Mouse (Mus musculus): ENCODE results near the gene Hdac8. TPM values are rescaled to one million over a fixed set of nuclear protein-coding genes. Genes with fewer than 3 reads are reported as not detected.
A peak's percentile ranks its signal among the peaks of the same experiment; 100 is the strongest.

The Hdac8 gene
- polyA plus RNA-seq, 1 experiment from 2014 or later = 4.2 TPM

DNA sequence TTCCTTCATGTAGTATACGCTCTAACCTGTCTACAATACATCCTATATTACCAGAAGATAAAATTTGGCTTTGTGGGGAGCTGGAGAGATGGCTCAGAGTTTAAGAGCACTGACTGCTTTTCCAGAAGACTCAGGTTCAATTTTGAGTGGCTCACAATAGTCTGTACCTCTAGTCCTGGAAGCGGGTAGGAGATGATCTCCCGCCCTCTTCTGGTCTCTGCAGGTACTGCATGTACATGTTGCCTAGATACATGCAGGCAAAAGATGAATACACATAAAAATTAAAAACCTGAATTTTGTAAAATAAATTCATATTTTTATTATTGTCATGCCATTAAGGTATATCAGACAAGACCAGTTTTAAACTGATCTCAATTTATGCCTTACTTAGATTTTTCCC, 28.4 kb downstream of the Hdac8 start:
- Histone ChIP-seq H3K27me3 (ENCODE audit: control insufficient read depth, insufficient read depth, low read length) (no peaks in the 10 kb centered on the region), H3K4me3 (ENCODE audit: low read depth, low read length) (no peak overlapping the region), H3K36me3 (replicated peaks; ENCODE audit: control insufficient read depth, insufficient read depth, low read depth, low read length) (no peaks in the 10 kb centered on the region), H3K4me1 (ENCODE audit: control insufficient read depth, insufficient read depth, low read length) (no peaks in the 10 kb centered on the region), H3K9ac (replicated peaks; ENCODE audit: low read length) (no peak overlapping the region), H3K9me3 (replicated peaks; ENCODE audit: control insufficient read depth, low read length) (no peaks in the 10 kb centered on the region), H3K27ac (replicated peaks; ENCODE audit: low read depth, low read length) (no peak overlapping the region), H3K4me2 (ENCODE audit: low read depth, low read length) (no peak overlapping the region)
- DNase-seq (ENCODE audit: low spot score) (peak; percentile 73), ATAC-seq (replicated peaks; ENCODE audit: insufficient number of reproducible peaks, low FRiP score, low TSS enrichment, low read depth) (no peak)
- WGBS = 34% methylated on average over 3 of the region's 3 CpGs

DNA sequence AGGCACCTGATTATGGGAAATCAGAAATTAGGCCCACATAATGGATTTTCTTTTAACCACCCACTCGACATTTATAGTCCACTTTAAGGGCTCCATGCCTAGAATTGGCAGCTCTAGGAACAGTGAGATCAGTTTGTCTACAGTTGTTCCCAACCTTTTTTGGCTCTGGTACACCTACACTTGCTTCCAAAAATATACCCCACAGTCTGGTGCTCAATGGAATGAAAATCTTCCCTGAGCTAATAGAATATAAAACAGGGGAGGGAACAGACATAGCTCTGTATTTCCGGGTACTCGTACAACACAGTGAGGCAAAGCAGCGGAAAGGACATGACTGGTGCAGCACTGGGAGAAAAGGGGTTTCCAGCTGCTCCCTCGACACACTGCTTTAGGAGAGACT, 29.6 kb downstream of the Hdac8 start:
- H3K4me1 ChIP-seq (ENCODE audit: control insufficient read depth, insufficient read depth, low read length) = no peaks in the 10 kb centered on the region
- H3K36me3 ChIP-seq (replicated peaks; ENCODE audit: control insufficient read depth, insufficient read depth, low read depth, low read length) = no peaks in the 10 kb centered on the region
- no peak overlapping the region for H3K4me3 ChIP-seq (ENCODE audit: low read depth, low read length)
- DNase-seq (ENCODE audit: low spot score) = no peak
- WGBS = 85% methylated on average over 5 of the region's 5 CpGs
- no peak overlapping the region for H3K4me2 ChIP-seq (ENCODE audit: low read depth, low read length)
- H3K27me3 ChIP-seq (ENCODE audit: control insufficient read depth, insufficient read depth, low read length) = no peaks in the 10 kb centered on the region
- ATAC-seq (replicated peaks; ENCODE audit: insufficient number of reproducible peaks, low FRiP score, low TSS enrichment, low read depth) = no peak
- H3K27ac ChIP-seq (replicated peaks; ENCODE audit: low read depth, low read length) = no peak overlapping the region
- H3K9me3 ChIP-seq (replicated peaks; ENCODE audit: control insufficient read depth, low read length) = no peaks in the 10 kb centered on the region
- no peak overlapping the region for H3K9ac ChIP-seq (replicated peaks; ENCODE audit: low read length)

DNA sequence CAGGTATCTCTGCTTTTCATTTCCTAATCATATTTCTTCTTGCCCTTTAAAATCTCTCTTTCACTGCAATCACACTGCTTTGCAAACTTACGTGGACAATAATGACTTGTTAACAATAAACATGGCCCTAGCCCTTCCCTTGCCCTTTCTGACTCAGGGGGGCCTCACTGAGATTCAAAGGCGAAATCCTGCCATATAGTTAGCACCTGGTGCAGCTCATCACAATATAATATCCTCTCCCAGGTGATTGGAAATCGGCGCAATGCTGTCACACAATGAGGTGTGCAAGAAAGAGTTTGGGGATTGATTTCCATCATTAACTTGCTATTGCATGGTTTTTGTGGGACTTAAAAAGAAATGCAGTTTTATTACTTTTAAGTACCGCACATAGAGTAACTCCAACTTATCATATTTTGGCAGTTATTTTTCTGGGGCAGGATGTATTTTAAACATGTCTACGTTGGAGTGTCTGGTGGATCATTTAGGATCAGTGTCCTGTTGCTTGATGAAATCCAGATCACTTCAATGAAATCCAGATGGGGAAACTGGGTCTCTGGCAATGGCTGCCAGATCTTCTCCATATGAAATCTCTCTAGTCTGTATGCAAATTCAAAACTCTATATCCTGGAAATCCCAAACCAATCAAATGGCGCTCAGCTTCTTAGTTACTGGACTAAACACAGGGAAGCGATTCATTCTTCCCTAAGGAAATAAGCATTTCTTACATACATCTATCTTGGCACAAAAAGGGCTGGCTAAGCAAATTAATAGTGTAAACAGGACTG, 86.6 kb downstream of the Hdac8 start:
- no peaks in the 10 kb centered on the region for H3K4me1 ChIP-seq (ENCODE audit: control insufficient read depth, insufficient read depth, low read length)
- no peak for ATAC-seq (replicated peaks; ENCODE audit: insufficient number of reproducible peaks, low FRiP score, low TSS enrichment, low read depth)
- DNase-seq (ENCODE audit: low spot score) = peak; percentile 70
- no peaks in the 10 kb centered on the region for H3K36me3 ChIP-seq (replicated peaks; ENCODE audit: control insufficient read depth, insufficient read depth, low read depth, low read length)
- H3K9ac ChIP-seq (replicated peaks; ENCODE audit: low read length) = no peak overlapping the region
- H3K27me3 ChIP-seq (ENCODE audit: control insufficient read depth, insufficient read depth, low read length) = no peaks in the 10 kb centered on the region
- no peaks in the 10 kb centered on the region for H3K9me3 ChIP-seq (replicated peaks; ENCODE audit: control insufficient read depth, low read length)
- no peak overlapping the region for H3K4me2 ChIP-seq (ENCODE audit: low read depth, low read length)
- H3K27ac ChIP-seq (replicated peaks; ENCODE audit: low read depth, low read length) = no peak overlapping the region
- WGBS = 53% methylated on average over 8 of the region's 8 CpGs
- no peak overlapping the region for H3K4me3 ChIP-seq (ENCODE audit: low read depth, low read length)

DNA sequence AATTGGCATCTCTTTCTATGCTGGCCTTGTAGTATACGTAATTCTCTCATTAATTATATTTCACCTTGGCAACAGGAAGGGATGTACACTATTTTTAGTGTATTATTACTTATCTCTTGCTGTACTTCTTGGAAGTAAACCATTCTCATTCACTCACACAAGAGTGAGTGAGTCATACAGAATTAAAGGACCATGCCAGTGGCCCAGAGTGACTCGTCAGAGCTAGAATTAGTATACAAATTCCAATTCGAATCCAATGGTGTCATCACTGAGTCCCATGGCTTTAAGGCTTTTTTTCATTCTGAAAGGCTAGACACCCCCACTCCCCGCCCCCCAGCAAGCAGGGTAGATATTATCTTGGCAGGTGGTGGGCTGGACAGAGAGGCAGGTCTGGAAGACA, 88.2 kb downstream of the Hdac8 start:
- ATAC-seq (replicated peaks; ENCODE audit: insufficient number of reproducible peaks, low FRiP score, low TSS enrichment, low read depth) (no peak), DNase-seq (ENCODE audit: low spot score) (no peak)
- no peak overlapping the region for H3K9ac ChIP-seq (replicated peaks; ENCODE audit: low read length)
- no peaks in the 10 kb centered on the region for H3K27me3 ChIP-seq (ENCODE audit: control insufficient read depth, insufficient read depth, low read length)
- H3K4me1 ChIP-seq (ENCODE audit: control insufficient read depth, insufficient read depth, low read length) = no peaks in the 10 kb centered on the region
- WGBS = 78% methylated on average over 4 of the region's 4 CpGs
- no peak overlapping the region for H3K4me2 ChIP-seq (ENCODE audit: low read depth, low read length)
- no peak overlapping the region for H3K4me3 ChIP-seq (ENCODE audit: low read depth, low read length)
- H3K36me3 ChIP-seq (replicated peaks; ENCODE audit: control insufficient read depth, insufficient read depth, low read depth, low read length) = no peaks in the 10 kb centered on the region
- no peaks in the 10 kb centered on the region for H3K9me3 ChIP-seq (replicated peaks; ENCODE audit: control insufficient read depth, low read length)
- no peak overlapping the region for H3K27ac ChIP-seq (replicated peaks; ENCODE audit: low read depth, low read length)

DNA sequence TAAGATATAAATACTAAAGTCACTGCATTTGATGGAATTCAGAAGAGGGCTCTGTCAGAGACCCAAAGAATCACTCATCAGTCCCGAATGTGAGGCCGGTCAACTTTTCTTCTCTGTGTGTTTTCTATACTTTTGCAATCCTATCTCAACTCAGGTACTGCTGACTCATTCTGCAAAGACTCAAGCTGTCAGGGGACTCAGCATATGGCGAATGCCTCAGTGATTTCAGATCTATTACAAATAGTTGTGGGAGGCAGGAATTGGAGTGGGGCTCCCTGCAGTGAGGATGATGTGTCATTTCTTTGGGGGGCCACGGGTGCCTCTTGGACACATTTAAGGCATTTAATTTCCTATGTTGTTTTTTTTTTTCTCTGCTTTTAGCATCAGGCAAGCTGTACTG, 88.8 kb downstream of the Hdac8 start:
- no peak for ATAC-seq (replicated peaks; ENCODE audit: insufficient number of reproducible peaks, low FRiP score, low TSS enrichment, low read depth)
- no peak overlapping the region for H3K4me2 ChIP-seq (ENCODE audit: low read depth, low read length)
- DNase-seq (ENCODE audit: low spot score) = no peak
- no peak overlapping the region for H3K9ac ChIP-seq (replicated peaks; ENCODE audit: low read length)
- H3K9me3 ChIP-seq (replicated peaks; ENCODE audit: control insufficient read depth, low read length) = no peaks in the 10 kb centered on the region
- H3K27ac ChIP-seq (replicated peaks; ENCODE audit: low read depth, low read length) = no peak overlapping the region
- no peaks in the 10 kb centered on the region for H3K4me1 ChIP-seq (ENCODE audit: control insufficient read depth, insufficient read depth, low read length)
- no peaks in the 10 kb centered on the region for H3K36me3 ChIP-seq (replicated peaks; ENCODE audit: control insufficient read depth, insufficient read depth, low read depth, low read length)
- 62% methylated on average over 4 of the region's 4 CpGs for WGBS
- H3K4me3 ChIP-seq (ENCODE audit: low read depth, low read length) = no peak overlapping the region
- H3K27me3 ChIP-seq (ENCODE audit: control insufficient read depth, insufficient read depth, low read length) = no peaks in the 10 kb centered on the region

DNA sequence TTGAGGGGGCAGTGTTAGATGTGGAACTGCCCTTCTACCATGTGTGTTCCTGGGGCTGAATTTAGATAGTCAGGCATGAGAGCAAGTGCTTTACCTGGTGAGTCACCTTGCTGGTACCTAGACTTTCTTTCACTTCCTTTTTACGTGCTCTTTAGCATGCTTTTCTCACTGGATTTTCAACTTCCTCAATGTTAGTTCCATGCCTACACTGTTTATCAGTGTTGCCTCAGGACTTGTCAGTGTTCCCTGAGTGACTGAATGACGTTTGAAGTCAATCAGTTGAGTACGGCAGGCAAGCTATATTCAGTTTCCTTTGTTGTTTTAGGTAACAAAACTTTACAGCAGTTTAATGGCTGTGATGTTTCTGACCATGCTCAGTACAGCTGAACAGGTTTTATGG, 120.4 kb downstream of the Hdac8 start:
- Histone ChIP-seq H3K27ac (replicated peaks; ENCODE audit: low read depth, low read length) (no peak overlapping the region), H3K9me3 (replicated peaks; ENCODE audit: control insufficient read depth, low read length) (no peaks in the 10 kb centered on the region), H3K36me3 (replicated peaks; ENCODE audit: control insufficient read depth, insufficient read depth, low read depth, low read length) (no peaks in the 10 kb centered on the region), H3K4me3 (ENCODE audit: low read depth, low read length) (no peak overlapping the region), H3K27me3 (ENCODE audit: control insufficient read depth, insufficient read depth, low read length) (0 out of 2 replicates have a peak, but pooled peaks cover 3% of the 10 kb centered on the region), H3K4me1 (ENCODE audit: control insufficient read depth, insufficient read depth, low read length) (no peaks in the 10 kb centered on the region), H3K4me2 (ENCODE audit: low read depth, low read length) (no peak overlapping the region), H3K9ac (replicated peaks; ENCODE audit: low read length) (no peak overlapping the region)
- DNase-seq (ENCODE audit: low spot score) (no peak), ATAC-seq (replicated peaks; ENCODE audit: insufficient number of reproducible peaks, low FRiP score, low TSS enrichment, low read depth) (no peak)
- WGBS = 74% methylated on average over 3 of the region's 3 CpGs

DNA sequence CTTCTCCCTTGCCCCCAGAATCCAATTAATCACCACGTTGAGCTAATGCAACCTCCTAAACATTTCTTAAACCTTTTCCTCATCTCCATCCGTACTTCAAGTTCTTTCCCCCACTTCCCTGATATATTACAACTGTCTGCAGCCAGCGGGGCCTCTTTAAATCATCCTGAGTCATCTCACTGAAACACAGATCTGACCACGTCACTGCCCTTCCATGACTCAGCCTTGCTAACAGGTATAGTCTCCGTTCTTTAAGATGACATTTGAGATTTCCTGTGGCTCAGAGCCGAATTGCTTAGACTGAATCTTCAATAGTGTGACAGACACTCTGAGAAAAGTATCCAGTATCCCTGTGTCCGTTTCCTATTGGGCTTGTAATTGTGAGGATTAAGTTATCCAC, 122.0 kb downstream of the Hdac8 start:
- H3K36me3 ChIP-seq (replicated peaks; ENCODE audit: control insufficient read depth, insufficient read depth, low read depth, low read length) = no peaks in the 10 kb centered on the region
- H3K27me3 ChIP-seq (ENCODE audit: control insufficient read depth, insufficient read depth, low read length) = 0 out of 2 replicates have a peak, but pooled peaks cover 3% of the 10 kb centered on the region
- no peak for DNase-seq (ENCODE audit: low spot score)
- no peaks in the 10 kb centered on the region for H3K9me3 ChIP-seq (replicated peaks; ENCODE audit: control insufficient read depth, low read length)
- no peaks in the 10 kb centered on the region for H3K4me1 ChIP-seq (ENCODE audit: control insufficient read depth, insufficient read depth, low read length)
- H3K27ac ChIP-seq (replicated peaks; ENCODE audit: low read depth, low read length) = no peak overlapping the region
- H3K9ac ChIP-seq (replicated peaks; ENCODE audit: low read length) = no peak overlapping the region
- H3K4me3 ChIP-seq (ENCODE audit: low read depth, low read length) = no peak overlapping the region
- 66% methylated on average over 7 of the region's 7 CpGs for WGBS
- ATAC-seq (replicated peaks; ENCODE audit: insufficient number of reproducible peaks, low FRiP score, low TSS enrichment, low read depth) = no peak
- H3K4me2 ChIP-seq (ENCODE audit: low read depth, low read length) = no peak overlapping the region

DNA sequence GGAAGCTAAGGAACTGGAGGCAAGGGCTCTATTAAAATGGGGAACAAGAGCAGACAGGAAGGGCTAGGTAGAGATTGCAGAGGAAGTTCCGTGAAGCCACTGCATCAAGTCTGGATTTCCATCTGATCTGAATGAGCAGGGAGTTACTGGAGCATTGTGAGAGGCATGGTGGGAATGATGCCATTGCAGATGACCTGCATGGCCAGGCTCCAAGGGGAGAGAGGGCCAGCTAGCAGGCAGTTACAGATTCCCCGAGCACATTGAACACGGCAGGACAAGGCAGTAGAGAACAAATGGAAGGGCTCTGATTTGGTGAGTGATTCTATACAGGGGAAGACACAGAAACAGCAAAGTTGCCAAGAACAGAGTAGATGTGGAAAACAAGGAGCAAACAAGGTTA, 138.6 kb downstream of the Hdac8 start:
- H3K4me3 ChIP-seq (ENCODE audit: low read depth, low read length) = no peak overlapping the region
- H3K27ac ChIP-seq (replicated peaks; ENCODE audit: low read depth, low read length) = no peak overlapping the region
- 88% methylated on average over 3 of the region's 3 CpGs for WGBS
- ATAC-seq (replicated peaks; ENCODE audit: insufficient number of reproducible peaks, low FRiP score, low TSS enrichment, low read depth) (no peak), DNase-seq (ENCODE audit: low spot score) (no peak)
- no peaks in the 10 kb centered on the region for H3K9me3 ChIP-seq (replicated peaks; ENCODE audit: control insufficient read depth, low read length)
- no peak overlapping the region for H3K9ac ChIP-seq (replicated peaks; ENCODE audit: low read length)
- no peaks in the 10 kb centered on the region for H3K36me3 ChIP-seq (replicated peaks; ENCODE audit: control insufficient read depth, insufficient read depth, low read depth, low read length)
- H3K27me3 ChIP-seq (ENCODE audit: control insufficient read depth, insufficient read depth, low read length) = no peaks in the 10 kb centered on the region
- H3K4me1 ChIP-seq (ENCODE audit: control insufficient read depth, insufficient read depth, low read length) = no peaks in the 10 kb centered on the region
- no peak overlapping the region for H3K4me2 ChIP-seq (ENCODE audit: low read depth, low read length)
